8 mouse cellular contexts compared by ENCODE assay signal in genomic region chr17:56010681-56011080, GRCm38 (mm10). TPM values are rescaled to one million over a fixed set of nuclear protein-coding genes. Genes with fewer than 3 reads are reported as not detected.
A peak's percentile ranks its signal among the peaks of the same experiment; 100 is the strongest.
DNase-seq lines count a peak whose midpoint lies in the region; ATAC-seq lines count a peak whose summit lies in the region.

No protein-coding gene starts in this region.

- peaks cover 36% of the 10 kb centered on the region for H3K4me1 ChIP-seq in forebrain, embryonic 12.5 days
- peaks cover 8% of the 10 kb centered on the region; the same call in 1 of the 2 replicates for H3K4me1 ChIP-seq in hindbrain, embryonic 11.5 days (replicated peaks; ENCODE audit: control insufficient read depth, insufficient read depth, low read length)

- H3K27me3 ChIP-seq in forebrain, embryonic 12.5 days = no peaks in the 10 kb centered on the region
- H3K27me3 ChIP-seq in hindbrain, embryonic 11.5 days (ENCODE audit: control insufficient read depth, insufficient read depth, low read length) = no peaks in the 10 kb centered on the region

- H3K4me3 ChIP-seq in forebrain, embryonic 12.5 days (replicated peaks) = peak overlapping the region; percentile 78
- H3K4me3 ChIP-seq in hindbrain, embryonic 11.5 days (ENCODE audit: low read depth, low read length) = peak overlapping the region; percentile 77

- H3K36me3 ChIP-seq in forebrain, embryonic 12.5 days (replicated peaks) = peaks cover 46% of the 10 kb centered on the region
- 0 out of 2 replicates have a peak, but pooled peaks cover under 1% of the 10 kb centered on the region for H3K36me3 ChIP-seq in hindbrain, embryonic 11.5 days (ENCODE audit: control insufficient read depth, insufficient read depth, low read length)

- 0 out of 2 replicates have a peak overlapping the region, but pooled peaks have one; percentile 97 for H3K27ac ChIP-seq in forebrain, embryonic 12.5 days
- no peak overlapping the region for H3K27ac ChIP-seq in hindbrain, embryonic 11.5 days (ENCODE audit: low read depth, low read length)

- H3K9ac ChIP-seq in forebrain, embryonic 12.5 days = peak overlapping the region; percentile 83; the same call in 1 of the 2 replicates
- H3K9ac ChIP-seq in hindbrain, embryonic 11.5 days (ENCODE audit: low read depth, low read length) = no peak overlapping the region; the same call in 1 of the 2 replicates

- peak; percentile 86 for DNase-seq in MN1 (ENCODE audit: low spot score)
- peak; percentile 60 for DNase-seq in c-Kit-positive CD71-negative TER-119-negative erythroid progenitor cells, embryonic 14.5 days (ENCODE audit: low read depth)
- DNase-seq in hindbrain, embryonic 11.5 days (ENCODE audit: low spot score) = peak; percentile 90
- peak; percentile 71 to 88 for DNase-seq in layer of hippocampus, postnatal 25 days (ENCODE audit: extremely low spot score in 1 of 2, low spot score in 1 of 2)
- peak; percentile 75 for DNase-seq in right cerebral cortex, postnatal 14 days

- 7% methylated on average over 9 of the region's 9 CpGs for WGBS in forebrain, embryonic 12.5 days
- 9% methylated on average over 9 of the region's 9 CpGs for WGBS in hindbrain, embryonic 11.5 days

- H3K4me2 ChIP-seq in forebrain, embryonic 12.5 days = peak overlapping the region; percentile 95
- peak overlapping the region; percentile 94 for H3K4me2 ChIP-seq in hindbrain, embryonic 11.5 days (replicated peaks; ENCODE audit: low read depth, low read length)

- no peaks in the 10 kb centered on the region for H3K9me3 ChIP-seq in forebrain, embryonic 12.5 days
- H3K9me3 ChIP-seq in hindbrain, embryonic 11.5 days (ENCODE audit: control insufficient read depth, low read length) = no peaks in the 10 kb centered on the region

- ATAC-seq in forebrain, embryonic 12.5 days (ENCODE audit: low FRiP score) = no peak
- no peak for ATAC-seq in hindbrain, embryonic 11.5 days (ENCODE audit: low FRiP score)
- peak; percentile 48 for ATAC-seq in megakaryocyte, adult 5-6 weeks (ENCODE audit: poor library complexity, severe bottlenecking)
- ATAC-seq in activated CD4-positive, CD25-positive, alpha-beta regulatory T cell, adult 4 months = no peak

RNA-seq across cellular contexts. Expression of gene Mpnd, which starts 5.2 kb away (rescaled TPM):
- 184 and 186 TPM in 2 replicates for polyA plus RNA-seq in forebrain, embryonic 12.5 days (2016; fragmentation: Nextera tagmentation; extraction: Ambion mirVana)
- 141 and 163 TPM in 2 replicates for polyA plus RNA-seq in hindbrain, embryonic 11.5 days (2014; fragmentation: Nextera tagmentation; extraction: Ambion mirVana)
- total RNA-seq in layer of hippocampus, postnatal 25 days (2021) = 100 to 1,000 TPM; 110 to 116 TPM
- total RNA-seq in megakaryocyte, adult 5-6 weeks (2015) = 23.2 and 28.6 TPM in 2 replicates
- total RNA-seq in megakaryocyte, adult 5-6 weeks (2017) = 95.5 and 112 TPM in 2 replicates
- 10 to 100 TPM; 22.9 to 23.8 TPM for polyA plus RNA-seq in activated CD4-positive, CD25-positive, alpha-beta regulatory T cell, adult 4 months (2017; shearing (Covaris generic))

RNA-seq across cellular contexts. Expression of gene Stap2, which starts 5.3 kb away (rescaled TPM):
- polyA plus RNA-seq in forebrain, embryonic 12.5 days (2016; fragmentation: Nextera tagmentation; extraction: Ambion mirVana) = 4.2 and 4.6 TPM in 2 replicates
- polyA plus RNA-seq in hindbrain, embryonic 11.5 days (2014; fragmentation: Nextera tagmentation; extraction: Ambion mirVana) = 5.1 and 6.3 TPM in 2 replicates
- total RNA-seq in layer of hippocampus, postnatal 25 days (2021) = 1 to 10 TPM; 2.7 to 3.2 TPM
- total RNA-seq in megakaryocyte, adult 5-6 weeks (2015) = 0.25 and 0.62 TPM in 2 replicates
- total RNA-seq in megakaryocyte, adult 5-6 weeks (2017) = 0.22 and 0.24 TPM in 2 replicates
- under 1 TPM in 1 of 2 experiments, not detected in 1; 0.54 TPM for polyA plus RNA-seq in activated CD4-positive, CD25-positive, alpha-beta regulatory T cell, adult 4 months (2017; shearing (Covaris generic))

RNA-seq across cellular contexts. Expression of gene Fsd1, which starts 24.4 kb away (rescaled TPM):
- 79.7 and 82.4 TPM in 2 replicates for polyA plus RNA-seq in forebrain, embryonic 12.5 days (2016; fragmentation: Nextera tagmentation; extraction: Ambion mirVana)
- polyA plus RNA-seq in hindbrain, embryonic 11.5 days (2014; fragmentation: Nextera tagmentation; extraction: Ambion mirVana) = 65.0 and 66.5 TPM in 2 replicates
- total RNA-seq in layer of hippocampus, postnatal 25 days (2021) = 10 to 100 TPM; 72.4 to 82.6 TPM
- not detected in 2 replicates for total RNA-seq in megakaryocyte, adult 5-6 weeks (2015)
- not detected in 2 replicates for total RNA-seq in megakaryocyte, adult 5-6 weeks (2017)
- polyA plus RNA-seq in activated CD4-positive, CD25-positive, alpha-beta regulatory T cell, adult 4 months (2017; shearing (Covaris generic)) = not detected

RNA-seq across cellular contexts. Expression of gene Sh3gl1, which starts 25.8 kb away (rescaled TPM):
- polyA plus RNA-seq in forebrain, embryonic 12.5 days (2016; fragmentation: Nextera tagmentation; extraction: Ambion mirVana) = 130 and 135 TPM in 2 replicates
- 112 and 114 TPM in 2 replicates for polyA plus RNA-seq in hindbrain, embryonic 11.5 days (2014; fragmentation: Nextera tagmentation; extraction: Ambion mirVana)
- total RNA-seq in layer of hippocampus, postnatal 25 days (2021) = 10 to 100 TPM; 63.1 to 64.0 TPM
- total RNA-seq in megakaryocyte, adult 5-6 weeks (2015) = 21.7 and 22.3 TPM in 2 replicates
- total RNA-seq in megakaryocyte, adult 5-6 weeks (2017) = 28.4 and 35.0 TPM in 2 replicates
- polyA plus RNA-seq in activated CD4-positive, CD25-positive, alpha-beta regulatory T cell, adult 4 months (2017; shearing (Covaris generic)) = 100 to 1,000 TPM in 1 of 2 experiments, 10 to 100 TPM in 1; 84.9 to 114 TPM

RNA-seq across cellular contexts. Expression of gene Chaf1a, which starts 29.6 kb away (rescaled TPM):
- polyA plus RNA-seq in forebrain, embryonic 12.5 days (2016; fragmentation: Nextera tagmentation; extraction: Ambion mirVana) = 39.1 and 43.4 TPM in 2 replicates
- 16.1 and 18.9 TPM in 2 replicates for polyA plus RNA-seq in hindbrain, embryonic 11.5 days (2014; fragmentation: Nextera tagmentation; extraction: Ambion mirVana)
- total RNA-seq in layer of hippocampus, postnatal 25 days (2021) = 1 to 10 TPM; 3.9 to 4.9 TPM
- total RNA-seq in megakaryocyte, adult 5-6 weeks (2015) = 8.1 and 9.6 TPM in 2 replicates
- total RNA-seq in megakaryocyte, adult 5-6 weeks (2017) = 18.3 and 22.2 TPM in 2 replicates
- polyA plus RNA-seq in activated CD4-positive, CD25-positive, alpha-beta regulatory T cell, adult 4 months (2017; shearing (Covaris generic)) = 1 to 10 TPM; 1.0 to 1.6 TPM

Comparison
In these comparisons a context has a peak if more than half of its experiments do, and no peak if none do; other contexts are left out.
1. RNA of gene Fsd1, which starts 24.4 kb away (polyA plus RNA-seq): 79.7 to 82.4 TPM in forebrain, embryonic 12.5 days and 65.0 to 66.5 TPM in hindbrain, embryonic 11.5 days; not detected in activated CD4-positive, CD25-positive, alpha-beta regulatory T cell, adult 4 months; every median in the first group is over 10 times any median in the second.
2. Peak in every context shown above with its lines, with median percentiles within 50 percentile points of each other: DNase-seq.